Mouse (Mus musculus) heart, embryonic 16.5 days (tissue): ENCODE results near the gene Mvb12b. TPM values are rescaled to one million over a fixed set of nuclear protein-coding genes. Genes with fewer than 3 reads are reported as not detected.

Experiments used
- ATAC-seq: fragments of 200-750 bp; cut with Nextera tagmentation; replicated peaks from 2 replicates; pipeline ENCODE4 v1.8.0; 2017; ENCODE audit warnings: moderate number of reproducible peaks; ENCODE audit not compliant: insufficient read depth, low FRiP score; ENCODE audit errors: extremely low read depth
- H3K27ac ChIP-seq: fragments of 300-500 bp; sonication (generic); 2 replicates; pipeline ENCODE4 v1.5.1; 2014; ENCODE audit warnings: mild to moderate bottlenecking, low read length, control low read depth, moderate library complexity
- H3K27me3 ChIP-seq: fragments of 300-500 bp; sonication (generic); 2 replicates; pipeline ENCODE4 v1.6.1; 2014; ENCODE audit warnings: low read length, mixed read lengths; ENCODE audit not compliant: control insufficient read depth, insufficient read depth
- H3K36me3 ChIP-seq: fragments of 300-500 bp; sonication (generic); 2 replicates; pipeline ENCODE4 v1.6.1; 2014; ENCODE audit not compliant: control insufficient read depth, insufficient read depth
- H3K4me1 ChIP-seq: fragments of 300-500 bp; sonication (generic); 2 replicates; pipeline ENCODE4 v1.6.1; 2014; ENCODE audit warnings: low read length, mixed read lengths; ENCODE audit not compliant: control insufficient read depth, insufficient read depth
- H3K4me2 ChIP-seq: fragments of 300-500 bp; sonication (generic); 2 replicates; pipeline ENCODE4 v1.6.1; 2014; ENCODE audit warnings: low read depth, mild to moderate bottlenecking, control low read depth, low read length
- H3K4me3 ChIP-seq: fragments of 300-500 bp; sonication (generic); 2 replicates; pipeline ENCODE4 v1.5.1; 2014; ENCODE audit warnings: mild to moderate bottlenecking, control low read depth, low read length
- H3K9ac ChIP-seq: fragments of 300-500 bp; sonication (generic); 2 replicates; pipeline ENCODE4 v1.6.1; 2014; ENCODE audit warnings: low read length, control low read depth
- H3K9me3 ChIP-seq: fragments of 300-500 bp; sonication (generic); replicated peaks from 2 replicates; pipeline ENCODE4 v1.6.1; 2016; ENCODE audit warnings: low read length; ENCODE audit not compliant: control insufficient read depth
- WGBS: fragments of 180-500 bp; shearing (Covaris S2); extraction: QIAGEN DNeasy Blood & Tissue Kit; methylation state at CpG from one replicate; pipeline ENCODE4 v1.1.7; 2014; 5-methylcytosine and 5-hydroxymethylcytosine counted together
- polyA plus RNA-seq: library from polyadenylated mRNA; unstranded; fragments of >200 nt; fragmentation: Nextera tagmentation; extraction: Ambion mirVana; gene quantifications from 2 replicates; pipeline ENCODE4 v1.2.1, GENCODE M21; 2015

Gene Mvb12b
- polyA plus RNA-seq, 1 experiment from 2014 or later: 10.9 TPM

DNA sequence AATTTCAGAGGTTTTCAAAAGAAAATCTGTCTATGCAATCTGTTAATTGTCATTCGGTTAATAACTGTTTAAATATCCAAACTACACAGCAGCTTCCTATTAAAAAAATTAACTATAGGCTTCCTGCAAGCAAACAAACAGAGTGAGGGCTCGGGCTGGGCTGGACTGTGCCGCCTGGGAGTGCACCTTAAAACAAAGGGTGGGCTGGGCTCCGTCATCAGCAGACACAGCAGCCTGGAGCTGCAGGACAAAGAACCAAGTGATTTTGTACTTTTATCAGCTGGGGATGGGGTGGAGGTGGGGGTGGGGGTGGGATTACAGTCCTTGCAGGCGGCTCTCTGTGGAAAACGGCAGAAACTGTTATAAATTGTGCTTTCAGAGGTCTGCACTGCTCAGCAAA is 98.5 kb downstream of the Mvb12b start:
- no peaks in the 10 kb centered on the region for H3K4me1 ChIP-seq
- H3K36me3 ChIP-seq: no peaks in the 10 kb centered on the region
- H3K27ac ChIP-seq: no peak overlapping the region
- WGBS: 51% methylated on average over 6 of the region's 6 CpGs
- H3K27me3 ChIP-seq: no peaks in the 10 kb centered on the region
- no peak for ATAC-seq
- H3K9ac ChIP-seq: no peak overlapping the region
- H3K4me2 ChIP-seq: no peak overlapping the region
- no peak overlapping the region for H3K4me3 ChIP-seq
- no peaks in the 10 kb centered on the region for H3K9me3 ChIP-seq

DNA sequence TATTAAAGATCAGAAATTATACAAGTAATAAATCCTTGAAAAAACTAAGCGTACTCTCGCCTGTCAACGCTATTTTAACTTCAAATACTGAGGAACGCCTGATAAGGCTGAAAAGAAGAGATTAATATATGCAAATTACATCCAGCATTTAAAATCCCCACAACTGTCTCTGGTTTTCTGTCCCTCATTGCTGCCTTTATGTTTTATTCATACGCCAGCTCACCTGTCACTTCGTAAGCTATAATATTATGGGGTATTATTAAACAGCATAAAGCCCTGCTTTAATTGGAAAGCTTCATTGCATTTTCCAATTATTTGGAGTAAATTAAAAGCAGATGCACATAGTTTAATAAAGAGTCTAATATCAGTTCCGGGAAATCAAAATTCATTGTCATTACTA is 98.9 kb downstream of the Mvb12b start:
- Histone ChIP-seq H3K36me3 (no peaks in the 10 kb centered on the region), H3K9ac (no peak overlapping the region), H3K4me1 (no peaks in the 10 kb centered on the region), H3K27me3 (no peaks in the 10 kb centered on the region), H3K4me3 (no peak overlapping the region), H3K9me3 (no peaks in the 10 kb centered on the region), H3K4me2 (no peak overlapping the region), H3K27ac (no peak overlapping the region)
- ATAC-seq: no peak
- WGBS: 87% methylated on average over 7 of the region's 7 CpGs

DNA sequence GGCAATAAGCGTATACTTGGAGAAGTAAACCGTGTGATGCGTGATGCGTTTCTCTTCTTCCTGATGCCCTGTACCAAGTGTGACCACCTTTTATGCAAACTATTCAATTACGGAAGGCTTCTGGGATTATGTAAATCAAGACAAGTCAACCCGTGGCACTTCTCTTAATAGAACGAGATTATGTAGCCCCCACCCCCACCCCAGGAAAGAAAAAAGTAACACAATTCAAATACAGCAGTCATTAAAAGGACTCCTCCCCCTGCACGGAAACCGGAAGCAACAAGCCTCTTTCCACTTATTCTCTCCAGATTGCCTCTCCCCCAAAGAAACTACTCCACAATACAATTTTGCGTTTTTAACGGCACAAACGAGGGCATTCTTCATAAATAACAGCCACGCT is 99.6 kb downstream of the Mvb12b start:
- Histone ChIP-seq H3K27me3 (no peaks in the 10 kb centered on the region), H3K27ac (no peak overlapping the region), H3K9ac (no peak overlapping the region), H3K9me3 (no peaks in the 10 kb centered on the region), H3K36me3 (peaks cover 4% of the 10 kb centered on the region), H3K4me1 (no peaks in the 10 kb centered on the region), H3K4me3 (no peak overlapping the region), H3K4me2 (no peak overlapping the region)
- WGBS: 82% methylated on average over 13 of the region's 13 CpGs
- ATAC-seq: no peak

DNA sequence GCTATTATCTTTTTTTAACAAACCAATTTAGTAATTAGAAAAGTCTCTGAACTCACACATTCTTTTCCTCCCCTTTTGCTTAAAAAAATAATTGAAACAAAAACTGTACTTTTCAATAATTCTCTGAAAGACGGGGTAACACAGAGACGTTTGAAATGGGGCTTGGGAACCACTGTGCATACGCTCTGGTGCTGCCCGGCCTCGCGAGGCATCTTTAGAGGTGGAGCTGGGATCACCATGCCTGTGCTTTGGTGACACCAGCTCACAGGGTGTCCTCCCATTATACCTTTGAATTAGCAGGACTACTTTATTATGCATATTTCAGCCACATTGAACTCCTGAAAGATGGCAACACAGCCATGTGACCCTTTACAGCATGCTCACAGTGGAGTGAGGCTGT is 101.7 kb downstream of the Mvb12b start:
- Histone ChIP-seq H3K27ac (no peak overlapping the region), H3K9ac (no peak overlapping the region), H3K4me2 (no peak overlapping the region), H3K36me3 (peaks cover 4% of the 10 kb centered on the region), H3K27me3 (no peaks in the 10 kb centered on the region), H3K9me3 (no peaks in the 10 kb centered on the region), H3K4me1 (no peaks in the 10 kb centered on the region; the same call in 1 of the 2 replicates), H3K4me3 (no peak overlapping the region)
- 91% methylated on average over 6 of the region's 6 CpGs for WGBS
- no peak for ATAC-seq

DNA sequence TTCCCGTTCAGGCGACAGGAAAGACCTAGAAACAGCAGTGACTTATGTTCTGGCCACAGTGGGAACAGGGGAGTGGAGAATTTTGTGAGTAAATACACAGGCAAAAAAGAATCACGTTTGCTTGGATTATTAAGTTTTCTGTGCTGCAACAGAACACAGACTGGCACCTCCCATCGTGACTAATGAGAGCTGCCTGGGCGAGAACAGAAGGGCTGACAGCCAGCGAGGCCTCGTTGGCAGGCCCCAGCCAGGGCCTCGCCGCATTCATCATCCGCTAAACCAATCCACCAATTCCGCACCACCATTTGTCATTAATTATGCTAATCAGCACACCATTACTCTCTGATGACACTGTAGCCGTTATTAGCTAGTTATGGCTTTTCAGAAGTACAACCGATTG is 102.2 kb downstream of the Mvb12b start:
- H3K4me1 ChIP-seq: no peaks in the 10 kb centered on the region; the same call in 1 of the 2 replicates
- 49% methylated on average over 13 of the region's 13 CpGs for WGBS
- no peaks in the 10 kb centered on the region for H3K9me3 ChIP-seq
- H3K4me3 ChIP-seq: no peak overlapping the region
- H3K27ac ChIP-seq: no peak overlapping the region
- H3K4me2 ChIP-seq: no peak overlapping the region
- ATAC-seq: no peak
- H3K36me3 ChIP-seq: peaks cover 4% of the 10 kb centered on the region
- H3K9ac ChIP-seq: no peak overlapping the region
- H3K27me3 ChIP-seq: no peaks in the 10 kb centered on the region

DNA sequence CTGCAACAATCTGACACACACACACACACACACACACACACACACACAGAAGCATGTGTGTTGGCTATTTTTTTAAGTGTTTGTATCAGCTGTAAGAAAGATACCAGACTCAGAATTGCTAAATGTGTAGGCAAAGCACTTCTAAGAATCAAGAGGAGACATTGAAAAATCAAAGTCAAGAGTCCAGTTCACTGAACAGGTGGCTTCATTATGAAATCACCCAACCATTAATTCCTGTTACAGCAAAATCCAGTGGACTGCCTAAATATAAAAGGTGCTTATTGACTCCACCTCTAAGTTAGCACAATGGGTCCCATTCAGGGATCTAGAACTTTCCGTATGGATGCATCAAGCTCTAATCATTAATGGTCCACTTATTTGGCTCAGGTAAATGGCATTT is 103.0 kb downstream of the Mvb12b start:
- Histone ChIP-seq H3K9ac (no peak overlapping the region), H3K36me3 (peaks cover 9% of the 10 kb centered on the region), H3K4me3 (no peak overlapping the region), H3K27me3 (no peaks in the 10 kb centered on the region), H3K9me3 (peaks cover 6% of the 10 kb centered on the region; the same call in 1 of the 2 replicates), H3K27ac (no peak overlapping the region), H3K4me2 (no peak overlapping the region), H3K4me1 (no peaks in the 10 kb centered on the region; the same call in 1 of the 2 replicates)
- ATAC-seq: no peak
- WGBS: 94% methylated on average over 1 of the region's 1 CpGs

DNA sequence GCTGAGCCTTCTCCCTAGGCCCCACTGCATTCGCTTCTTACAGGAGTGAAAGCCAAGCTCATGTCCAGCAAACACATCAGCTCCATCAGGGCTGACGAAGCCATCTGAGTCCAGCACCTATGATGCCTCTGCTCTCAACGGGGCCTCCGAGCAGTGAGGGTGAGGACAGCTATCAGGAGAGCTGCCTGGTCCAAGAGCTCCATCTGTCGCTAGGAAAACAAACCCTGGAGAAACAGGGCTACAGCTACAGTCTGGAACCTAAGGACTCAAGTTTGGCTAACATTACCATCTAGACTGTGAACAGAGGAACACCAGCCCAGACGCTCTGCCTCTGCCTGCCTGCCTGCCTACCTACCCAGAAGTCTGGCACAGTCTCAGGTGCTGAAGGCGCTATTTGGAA is 104.3 kb downstream of the Mvb12b start:
- no peaks in the 10 kb centered on the region for H3K27me3 ChIP-seq
- WGBS: 65% methylated on average over 7 of the region's 7 CpGs
- peaks cover 19% of the 10 kb centered on the region for H3K9me3 ChIP-seq
- peaks cover 22% of the 10 kb centered on the region for H3K36me3 ChIP-seq
- H3K4me1 ChIP-seq: no peaks in the 10 kb centered on the region; the same call in 1 of the 2 replicates
- H3K9ac ChIP-seq: no peak overlapping the region
- H3K4me3 ChIP-seq: no peak overlapping the region
- no peak overlapping the region for H3K4me2 ChIP-seq
- no peak; the same call in 1 of the 2 replicates for ATAC-seq
- H3K27ac ChIP-seq: no peak overlapping the region

DNA sequence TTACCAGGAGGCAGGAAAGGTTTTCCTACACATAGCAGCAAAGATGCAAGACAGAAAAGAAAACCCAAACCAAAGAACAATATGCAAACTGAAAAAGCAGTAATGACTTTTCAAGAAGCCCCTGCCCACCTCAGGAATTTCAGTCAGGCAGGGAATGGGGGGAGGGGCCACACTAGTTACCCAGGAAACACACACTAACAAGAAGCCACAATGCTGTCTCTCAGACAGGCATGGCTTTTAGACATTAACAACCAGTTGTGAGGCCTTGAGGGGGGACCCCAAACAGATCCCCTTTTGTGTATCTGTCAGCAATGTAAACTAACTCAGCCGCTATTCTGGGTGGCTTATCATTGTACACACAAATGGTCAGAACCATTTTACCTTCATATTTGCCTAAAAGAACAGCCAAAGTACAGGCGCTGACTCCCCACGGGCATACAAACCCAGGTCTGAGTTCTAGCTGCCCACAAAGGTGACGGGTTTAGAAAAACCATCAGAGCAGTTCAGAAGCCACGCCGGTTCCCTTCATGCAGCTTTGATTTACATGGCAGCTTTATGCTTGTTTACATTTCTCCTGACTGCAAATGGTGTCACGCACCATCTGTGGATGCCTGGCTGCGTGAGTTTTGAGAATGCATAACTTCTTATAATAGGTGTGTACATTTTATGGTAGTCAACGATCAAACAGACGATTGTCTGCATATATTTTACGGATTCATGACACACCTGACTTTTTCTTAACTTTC is 105.9 kb downstream of the Mvb12b start:
- Histone ChIP-seq H3K4me2 (no peak overlapping the region), H3K4me3 (no peak overlapping the region), H3K27me3 (no peaks in the 10 kb centered on the region), H3K36me3 (peaks cover 38% of the 10 kb centered on the region), H3K9me3 (peaks cover 35% of the 10 kb centered on the region), H3K27ac (no peak overlapping the region), H3K9ac (no peak overlapping the region), H3K4me1 (no peaks in the 10 kb centered on the region; the same call in 1 of the 2 replicates)
- WGBS: 71% methylated on average over 11 of the region's 11 CpGs
- no peak for ATAC-seq

DNA sequence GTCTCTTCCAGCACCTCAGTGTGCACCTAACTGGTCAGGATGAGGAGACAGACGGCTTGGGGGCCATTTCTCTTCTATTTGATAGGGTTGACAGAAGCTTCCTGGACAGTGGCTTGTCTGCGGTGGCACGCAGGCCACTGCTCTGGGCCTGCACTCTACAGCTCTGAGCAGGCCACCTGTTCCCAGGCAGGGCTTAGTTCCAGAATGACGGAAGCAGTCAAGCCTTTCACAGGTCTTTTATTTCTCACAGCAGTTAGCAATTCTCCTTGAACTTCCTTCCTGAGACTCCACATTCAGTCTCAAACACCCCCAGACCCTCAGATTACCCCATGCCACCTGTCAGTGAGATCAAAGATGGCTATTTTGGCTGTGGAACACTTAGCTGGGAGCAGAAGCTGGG is 109.3 kb downstream of the Mvb12b start:
- Histone ChIP-seq H3K9ac (no peak overlapping the region), H3K4me3 (no peak overlapping the region), H3K27ac (no peak overlapping the region), H3K9me3 (peaks cover 38% of the 10 kb centered on the region), H3K4me2 (no peak overlapping the region), H3K27me3 (no peaks in the 10 kb centered on the region), H3K36me3 (peaks cover 45% of the 10 kb centered on the region), H3K4me1 (peaks cover 13% of the 10 kb centered on the region)
- 88% methylated on average over 4 of the region's 4 CpGs for WGBS
- ATAC-seq: no peak
